Mouse (Mus musculus): ENCODE results near the gene Hspb6.

DNA sequence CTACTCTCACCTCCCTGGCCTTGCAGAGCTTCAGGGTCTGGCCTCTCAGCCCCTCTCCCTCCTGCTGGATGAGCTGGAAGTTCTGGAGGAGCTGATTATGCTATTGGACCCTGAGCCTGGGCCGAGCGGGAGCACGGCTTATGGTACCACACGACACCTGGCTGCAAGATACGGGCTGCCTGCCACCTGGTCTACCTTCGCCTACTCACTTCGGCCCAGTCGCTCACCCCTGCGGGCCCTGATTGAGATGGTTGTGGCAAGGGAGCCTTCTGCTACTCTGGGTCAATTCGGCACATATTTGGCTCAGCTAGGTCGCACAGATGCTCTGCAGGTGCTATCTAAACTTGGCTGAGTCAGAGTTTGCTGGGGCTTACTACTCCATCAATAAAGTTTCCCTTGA is 15.6 kb downstream of the Hspb6 start:
- TF ChIP-seq CTCF (IDR thresholded peaks at IDR 0.05; ENCODE audit: control insufficient read depth, insufficient read depth, low read length) (no peak), POLR2A (IDR thresholded peaks at IDR 0.05; ENCODE audit: borderline replicate concordance, control insufficient read depth, low read depth, low read length) (no peak)
